Mouse (Mus musculus) layer of hippocampus, postnatal 36 days (tissue): ENCODE data around the gene Btbd35f15. TPM values are rescaled to one million over a fixed set of nuclear protein-coding genes. Genes with fewer than 3 reads are reported as not detected.
"Not testable (repeated sequence)": the region's sequence is repeated elsewhere in the genome, so short reads cannot be mapped to it uniquely, and the experiment has no call there.

Source experiments
- DNase-seq, 2 experiments: peaks; one replicate each; pipeline ENCODE4 v3.0.0; 2022
- total RNA-seq, 2 experiments: library from RNA; stranded (reverse); gene quantifications; 2 replicates each; pipeline ENCODE4 v1.2.3; 2021

The Btbd35f15 gene
- total RNA-seq: not detected

- not testable (repeated sequence) for DNase-seq
Measured at GRCm38 (mm10) chrX:33577214-33577613, at the start of gene Btbd35f15. Gene Btbd35f15 (minus strand): TSS chrX:33577314.

Other genes starting within 250 kb of the Btbd35f15 start
- not detected for gene Btbd35f13, start 79.9 kb upstream of the Btbd35f15 start, total RNA-seq
- gene Btbd35f14, start 125.0 kb upstream of the Btbd35f15 start, total RNA-seq: not detected